In the genomic region with DNA sequence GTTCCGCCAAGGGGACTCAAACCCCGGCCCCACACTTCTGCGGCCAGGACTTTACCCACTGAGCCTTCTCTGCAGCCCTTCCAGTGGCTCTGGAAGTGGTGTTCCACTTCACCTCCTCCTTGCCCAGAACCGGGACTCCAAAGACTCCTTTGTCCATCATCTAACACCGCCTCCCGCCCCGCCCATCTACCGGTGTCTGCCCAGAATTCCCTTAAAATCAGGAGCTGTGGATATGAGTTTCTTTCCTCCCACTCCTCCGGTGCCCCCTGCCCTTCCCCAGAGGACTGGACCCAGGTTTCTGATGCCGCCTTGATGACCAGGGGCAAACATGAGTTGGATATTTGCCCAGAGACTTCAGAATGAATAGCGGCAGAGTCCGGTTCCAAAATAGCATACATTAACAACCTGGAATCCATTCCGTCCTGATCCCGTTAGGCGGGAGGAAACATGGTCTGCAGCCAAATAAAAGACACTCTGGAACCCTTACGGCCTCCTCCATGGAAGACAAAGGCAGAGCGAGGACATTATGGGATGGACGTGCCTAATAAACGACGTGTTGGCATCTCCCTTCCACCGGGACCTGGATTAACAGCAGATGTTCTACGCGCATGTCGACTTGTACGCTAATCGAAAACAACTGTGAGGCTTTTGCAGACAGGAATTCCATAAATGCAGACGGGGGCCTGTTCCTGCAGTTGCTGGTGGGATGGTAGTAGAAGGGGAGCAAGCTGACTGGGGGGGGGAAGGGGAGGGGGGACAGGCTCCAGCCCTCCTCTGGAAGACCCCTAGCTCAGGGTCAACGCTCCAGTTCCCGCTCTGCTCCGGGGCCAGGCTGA, we compare ENCODE assay signal across 8 mouse cellular contexts.
DNase-seq lines count a peak whose midpoint lies in the region; ATAC-seq and TF ChIP-seq lines count a peak whose summit lies in the region.

No protein-coding gene starts in this region.

- no peaks in the 10 kb centered on the region for H3K9me3 ChIP-seq in heart, embryonic 10.5 days

- H3K4me3 ChIP-seq in heart, embryonic 10.5 days: 0 out of 2 replicates have a peak overlapping the region, but pooled peaks have one; percentile 15

- intact Hi-C loops in heart, postnatal 25 days (cut with DNase I): no loop called here
- intact Hi-C loops in heart, postnatal 10 days (cut with DNase I): no loop called here
- intact Hi-C loops in left cerebral cortex, postnatal 25 days (cut with DNase I): no loop called here

- DNase-seq in heart, embryonic 10.5 days (ENCODE audit: low spot score): no peak
- DNase-seq in heart, postnatal 25 days (ENCODE audit: low spot score): no peak
- peak; percentile 47 for DNase-seq in brain, embryonic 14.5 days (ENCODE audit: low read depth)
- DNase-seq in heart, postnatal 10 days: peak; percentile 19 to 43
- peak; percentile 7 for DNase-seq in lung, postnatal 14 days
- DNase-seq in left cerebral cortex, postnatal 25 days (ENCODE audit: low spot score in 2 of 2): no peak
- no peak for DNase-seq in frontal cortex, adult 2 months (ENCODE audit: extremely low spot score in 1 of 2, low spot score in 1 of 2)

- peaks cover 23% of the 10 kb centered on the region; the same call in 1 of the 2 replicates for H3K27me3 ChIP-seq in heart, embryonic 10.5 days (ENCODE audit: insufficient read depth, poor library complexity, severe bottlenecking)

- H3K4me1 ChIP-seq in heart, embryonic 10.5 days: peaks cover 20% of the 10 kb centered on the region

- no peak for TF ChIP-seq POLR2A in brain, embryonic 14.5 days (IDR thresholded peaks at IDR 0.05; ENCODE audit: borderline replicate concordance, extremely low read depth, insufficient read depth, insufficient read length, poor library complexity, severe bottlenecking)

- WGBS in heart, embryonic 10.5 days: 66% methylated on average over 30 of the region's 30 CpGs

- peak overlapping the region; percentile 52 for H3K27ac ChIP-seq in heart, embryonic 10.5 days

- no peak for TF ChIP-seq CTCF in brain, embryonic 14.5 days (IDR thresholded peaks at IDR 0.05; ENCODE audit: borderline replicate concordance, extremely low read depth, insufficient read depth, insufficient read length)

- H3K36me3 ChIP-seq in heart, embryonic 10.5 days: no peaks in the 10 kb centered on the region

- ATAC-seq in activated CD4-positive, CD25-positive, alpha-beta regulatory T cell, adult 4 months: no peak

Comparison
In these comparisons a context has a peak if more than half of its experiments do, and no peak if none do; other contexts are left out.
1. DNase-seq: peak in brain, embryonic 14.5 days (single experiment), heart, postnatal 10 days (2 of 2) and lung, postnatal 14 days (single experiment); none in heart, embryonic 10.5 days (single experiment), heart, postnatal 25 days (single experiment), left cerebral cortex, postnatal 25 days (0 of 2) and frontal cortex, adult 2 months (0 of 2).